Mouse (Mus musculus) c-Kit-positive CD71-positive TER-119-negative erythroid progenitor cells, embryonic 14.5 days (primary cell): ENCODE data around the gene Rhox2h.
"Not testable (repeated sequence)": the region's sequence is repeated elsewhere in the genome, so short reads cannot be mapped to it uniquely, and the experiment has no call there.

Experiments used
- DNase-seq: peaks from one replicate; pipeline ENCODE4 v3.0.0-alpha.2; 2013; ENCODE audit warnings: low read depth

Gene Rhox2h

GRCm38 (mm10) chrX:37673177-37673576 is at the start of gene Rhox2h:
Rhox2h (minus strand) TSS chrX:37673277.
- not testable (repeated sequence) for DNase-seq

DNA sequence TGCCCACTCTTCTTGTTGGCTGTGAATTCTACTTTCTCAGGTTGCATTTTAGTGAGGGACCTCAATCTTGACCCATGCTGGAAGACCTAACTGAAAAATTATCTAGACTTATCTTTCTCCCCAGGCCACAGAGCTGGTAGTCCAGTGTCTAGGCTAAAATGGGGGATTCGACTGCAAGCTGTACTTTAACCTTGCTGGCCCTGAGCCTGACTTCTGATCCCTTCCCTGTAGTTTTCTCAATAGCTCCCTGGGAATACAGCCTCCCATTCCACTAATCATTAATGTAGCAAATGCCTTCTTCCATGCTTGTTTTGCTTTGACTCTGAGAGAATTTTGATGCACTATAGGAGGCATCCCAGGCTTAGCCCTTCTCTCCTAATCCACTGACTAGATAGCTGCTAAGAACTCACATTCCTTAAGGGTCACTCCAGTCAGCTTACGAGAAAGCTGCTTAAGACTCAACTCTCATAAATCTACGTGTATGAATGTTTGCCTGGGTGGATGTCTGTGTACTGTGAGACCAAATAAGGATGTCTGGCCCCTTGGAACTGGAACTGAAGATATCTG is 28.8 kb upstream of the Rhox2h start:
- no peak for DNase-seq

GRCm38 (mm10) chrX:37692261-37692660 is 19.2 kb upstream of the Rhox2h start:
- no peak for DNase-seq

DNA sequence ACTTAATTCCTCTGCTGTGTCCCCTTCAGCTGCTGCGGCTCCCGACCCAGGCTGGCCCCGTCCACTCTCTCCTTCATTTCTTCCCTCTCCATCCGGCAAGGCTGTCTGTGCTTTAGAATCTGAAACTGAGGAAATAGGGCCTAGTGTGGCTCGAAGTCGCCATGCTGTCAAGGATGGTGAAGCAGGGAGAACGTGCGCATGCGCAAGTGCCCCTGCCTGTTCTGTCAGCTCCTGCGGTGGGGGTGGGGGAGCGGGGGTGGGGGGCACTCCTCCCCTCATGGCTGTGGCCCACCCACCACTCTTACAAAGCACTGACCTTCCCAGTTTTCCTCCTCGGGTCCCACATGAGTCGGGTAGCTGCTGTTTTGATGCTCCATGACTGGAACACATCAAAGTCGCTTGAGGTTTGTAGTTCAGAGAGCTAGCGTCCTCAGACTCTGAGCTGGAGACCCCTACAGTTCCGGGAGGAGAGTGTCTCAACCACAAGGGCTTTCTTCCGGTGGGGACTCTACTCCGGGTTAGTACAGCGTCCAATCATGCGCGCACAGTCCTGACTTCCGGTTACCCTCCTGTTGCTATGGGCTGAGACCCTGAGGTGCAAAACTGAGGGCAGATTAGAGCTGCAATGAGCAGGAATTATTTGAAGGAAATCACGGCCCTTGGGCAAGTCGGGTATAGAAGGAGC is 10.1 kb upstream of the Rhox2h start:
- no peak for DNase-seq

GRCm38 (mm10) chrX:37668664-37669063 is 4.4 kb downstream of the Rhox2h start, which contains the start of gene Rhox3h:
Rhox3h (minus strand) TSS chrX:37668764.
- DNase-seq, result not testable (repeated sequence)

- not testable (repeated sequence) for DNase-seq
Observed at GRCm38 (mm10) chrX:37651227-37651626, 21.9 kb downstream of the Rhox2h start, which contains the start of gene Rhox4g. Rhox4g (minus strand) TSS chrX:37651327.

GRCm38 (mm10) chrX:37643370-37643769 is 29.7 kb downstream of the Rhox2h start, which contains the start of gene Rhox2g:
Rhox2g (minus strand) TSS chrX:37643470.
- not testable (repeated sequence) for DNase-seq

DNA sequence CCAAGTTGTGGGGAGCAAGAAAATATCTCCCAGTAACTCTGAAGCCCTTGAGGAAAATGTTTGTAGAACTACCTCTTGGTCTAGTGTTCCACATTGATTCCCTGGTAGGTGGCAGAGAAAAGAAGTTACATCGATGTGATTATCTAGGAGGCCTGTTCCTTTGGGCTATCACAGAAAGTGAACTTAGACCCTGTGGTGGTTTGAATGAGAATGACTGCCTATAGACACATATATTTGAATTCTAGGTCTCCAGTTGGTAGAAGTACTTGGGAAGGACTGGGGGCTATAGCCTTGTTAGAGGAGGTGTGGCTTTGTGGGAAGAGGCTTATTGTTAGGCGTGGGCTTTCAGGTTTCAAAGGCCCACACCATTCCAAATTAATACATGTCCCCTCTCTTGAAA is 44.6 kb downstream of the Rhox2h start, which contains the start of gene Rhox3g:
Gene Rhox3g (minus strand): TSS at position 101 of the 400 bp plus-strand sequence.
- DNase-seq, result not testable (repeated sequence)
